Mouse (Mus musculus) kidney, postnatal 4 days (tissue): Measurements from ENCODE around the gene Kctd19.
A peak's percentile ranks its signal among the peaks of the same experiment; 100 is the strongest.

ENCODE experiments used
- DNase-seq, 2 experiments: peaks; one replicate each; pipeline ENCODE4 v3.0.0; 2021; ENCODE audit warnings: mixed read lengths in 2 of 2

The Kctd19 gene

DNA sequence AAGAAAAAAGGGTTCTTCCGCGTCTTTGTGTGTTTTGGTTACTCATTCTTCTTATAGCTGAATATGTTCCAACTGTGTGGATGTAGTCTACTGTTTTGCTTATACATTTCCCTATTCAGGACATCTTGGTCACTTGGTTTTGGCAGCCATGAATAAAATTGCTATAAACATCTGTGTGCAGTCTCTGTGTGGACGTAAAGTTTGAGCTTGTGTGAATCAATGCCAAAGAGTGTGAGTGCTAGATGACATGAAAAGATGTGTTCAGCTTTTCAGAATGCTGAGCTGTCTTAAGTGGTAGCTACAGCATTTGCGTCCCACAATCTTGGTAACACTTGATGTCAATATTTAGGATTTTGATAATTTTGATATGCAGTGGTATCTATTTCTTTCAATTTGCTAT lies 6.5 kb upstream of the Kctd19 start:
- no peak for DNase-seq

DNA sequence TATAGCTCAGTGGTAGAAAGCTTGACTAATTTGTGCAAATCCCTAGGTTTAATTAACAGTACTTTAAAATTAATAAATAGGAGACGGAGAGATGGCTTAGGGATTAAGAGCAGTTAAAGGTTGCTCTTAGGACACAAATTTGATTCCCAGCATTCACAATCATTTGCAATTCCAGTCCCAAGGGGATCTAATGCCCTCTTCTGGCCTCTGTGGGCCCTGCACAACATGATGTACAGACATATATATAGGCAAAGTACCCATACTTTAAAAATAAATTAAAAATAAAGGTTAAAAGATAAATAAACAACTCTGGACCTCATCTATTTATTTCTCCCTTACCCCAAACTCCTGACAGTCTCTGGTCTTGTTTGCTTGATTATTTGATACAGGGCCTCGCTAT lies 5.7 kb upstream of the Kctd19 start:
- peak; percentile 30 to 31 for DNase-seq

DNA sequence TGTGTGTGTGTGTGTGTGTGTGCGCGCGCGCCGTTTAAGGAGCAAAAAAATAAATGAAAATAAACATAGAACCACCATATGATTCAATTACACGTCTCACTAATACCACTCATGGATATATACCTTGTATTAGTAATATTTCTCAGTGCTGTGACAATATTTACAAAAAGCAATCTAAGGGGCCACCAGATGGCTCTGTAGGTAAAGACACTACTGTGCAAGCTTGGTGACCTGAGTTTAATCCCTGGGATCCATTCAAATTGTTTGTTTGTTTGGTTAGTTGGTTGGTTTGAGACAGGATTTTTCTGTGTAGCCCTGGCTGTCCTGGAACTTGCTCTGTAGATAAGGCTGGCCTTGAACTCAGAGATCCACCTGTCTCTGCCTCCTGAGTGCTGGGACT lies 3.4 kb downstream of the Kctd19 start:
- no peak for DNase-seq

DNA sequence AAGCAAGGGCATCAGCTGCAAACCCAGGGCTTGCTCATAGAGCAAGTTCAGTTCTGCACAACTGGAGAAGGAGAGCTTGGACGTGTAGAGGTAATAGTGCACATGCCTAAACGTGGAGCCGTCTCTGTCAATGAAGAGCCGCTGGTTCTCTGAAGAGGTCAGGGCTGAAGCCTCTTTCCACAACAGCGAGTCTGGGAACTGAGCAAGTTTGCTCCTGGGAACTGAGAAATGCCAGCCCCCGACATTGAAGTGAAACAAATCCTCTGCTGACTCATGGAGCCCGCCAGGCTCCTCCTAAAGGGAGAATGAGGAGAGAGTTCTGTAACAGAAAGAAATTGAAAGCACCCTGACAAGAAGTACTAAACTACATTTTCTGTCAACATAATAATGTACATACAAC lies 5.0 kb downstream of the Kctd19 start:
- no peak for DNase-seq

DNA sequence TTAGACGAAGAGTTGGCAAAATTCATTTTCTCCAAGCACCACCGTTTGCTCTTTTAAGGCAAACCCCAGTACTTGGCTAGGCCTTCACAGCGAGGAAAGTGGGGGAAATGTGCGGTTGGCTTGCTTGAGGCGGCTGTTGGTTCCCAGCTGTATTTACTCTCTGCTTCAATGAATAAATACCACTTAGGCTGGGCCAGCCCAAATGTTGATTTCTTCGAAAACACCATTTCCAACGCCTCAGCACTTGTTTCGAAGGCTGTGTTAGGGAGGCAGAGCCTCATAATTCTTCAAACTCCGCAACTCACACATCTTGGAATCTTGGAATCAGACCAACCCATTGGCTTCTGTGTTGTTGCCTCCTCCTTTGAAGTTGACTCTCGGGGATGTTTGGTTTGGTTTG lies 6.9 kb downstream of the Kctd19 start:
- peak; percentile 26 to 46 for DNase-seq

DNA sequence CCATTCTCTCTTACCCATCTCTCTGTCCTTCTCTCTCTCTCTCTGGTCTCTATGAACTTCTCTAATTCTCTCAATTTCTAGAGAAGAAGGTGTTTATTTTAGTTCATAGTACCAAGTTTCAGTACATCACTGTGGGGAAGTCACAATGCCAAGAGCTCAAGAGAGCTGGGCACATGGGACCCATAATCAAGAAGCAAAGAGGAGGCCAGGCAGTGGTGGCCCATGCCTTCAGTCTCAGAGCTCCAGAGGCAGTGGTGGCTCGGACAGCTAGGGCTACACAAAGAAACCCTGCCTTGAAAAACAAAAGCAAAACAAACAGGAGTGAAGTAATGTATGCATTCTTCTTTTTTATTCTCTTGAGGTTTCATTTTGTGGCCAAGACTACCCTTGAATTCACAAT lies 8.8 kb downstream of the Kctd19 start:
- no peak for DNase-seq

DNA sequence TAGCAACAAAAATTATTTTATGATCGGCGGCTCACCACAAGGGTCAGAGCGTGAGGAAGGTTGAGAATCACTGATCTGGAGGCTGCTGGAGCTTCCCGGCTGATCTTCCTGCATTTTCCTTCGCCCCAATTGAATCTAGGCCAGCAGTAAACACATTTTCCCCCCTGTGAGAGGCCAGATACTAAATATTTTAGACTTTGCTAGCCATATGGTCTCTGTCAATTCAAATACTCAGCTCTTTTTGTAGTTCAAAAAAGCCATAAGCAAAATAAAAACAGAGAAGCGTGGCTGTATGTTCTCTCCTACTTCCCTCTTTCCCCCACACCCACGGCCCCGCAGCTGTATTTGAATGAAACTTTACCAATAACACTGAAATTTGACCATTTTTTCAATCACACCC lies 9.8 kb downstream of the Kctd19 start:
- no peak for DNase-seq

DNA sequence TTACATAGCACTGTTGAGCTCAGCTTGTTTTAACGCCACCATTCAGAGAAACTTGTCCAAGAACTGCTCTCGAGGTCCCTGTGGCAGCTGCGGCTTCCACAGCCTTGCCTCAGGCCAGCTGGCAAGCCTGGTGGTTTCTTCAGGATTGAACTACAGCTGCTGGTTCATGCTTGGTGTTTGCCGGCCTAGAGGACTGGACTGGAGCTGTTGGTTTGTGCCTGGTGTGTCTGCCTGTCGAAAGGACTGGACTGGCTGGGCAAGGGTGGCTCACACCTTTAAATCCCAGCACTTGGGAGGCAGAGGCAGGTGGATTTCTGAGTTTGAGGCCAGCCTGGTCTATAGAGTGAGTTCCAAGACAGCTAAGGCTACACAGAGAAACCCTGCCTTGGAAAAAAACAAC lies 13.3 kb downstream of the Kctd19 start:
- DNase-seq, result no peak

DNA sequence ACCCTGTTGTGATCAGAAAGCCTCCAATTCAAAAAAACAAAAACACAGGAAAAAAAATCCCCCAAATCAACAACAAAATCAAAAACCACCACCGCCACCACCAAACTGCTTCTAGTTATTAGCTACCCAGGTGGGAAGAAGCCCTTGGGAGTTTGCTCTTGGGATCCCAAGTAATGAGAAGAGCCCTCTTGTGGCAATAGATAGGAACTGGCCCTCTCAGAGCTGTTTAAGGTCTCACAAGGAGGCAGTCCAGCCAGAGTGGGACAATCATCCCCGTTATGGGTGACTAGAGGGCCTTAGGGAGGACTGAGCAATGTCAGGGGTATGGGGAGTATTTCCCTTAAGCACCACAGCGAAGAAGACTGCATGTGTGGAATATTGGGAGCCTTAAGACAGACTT lies 15.6 kb downstream of the Kctd19 start:
- DNase-seq, result peak; percentile 58 to 74

DNA sequence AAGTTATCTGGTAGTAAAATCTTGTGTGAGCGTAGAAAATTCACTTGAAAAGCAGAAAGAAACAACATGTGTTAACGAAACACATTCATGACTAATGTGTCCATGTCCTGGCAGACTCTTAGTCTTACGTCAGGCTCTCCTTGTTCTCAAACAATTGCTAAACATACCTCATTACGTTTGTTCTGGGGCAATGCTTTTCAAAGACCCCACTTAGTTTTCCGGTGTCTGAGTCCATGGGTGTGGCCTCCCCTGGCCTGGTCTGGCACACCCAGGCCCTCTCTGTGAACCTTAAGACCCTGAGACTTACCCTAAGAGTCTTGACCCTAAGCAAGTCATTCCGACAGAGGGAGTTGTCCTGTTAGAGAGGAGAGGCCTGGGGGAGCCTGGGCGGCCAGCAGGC lies 19.4 kb downstream of the Kctd19 start:
- no peak for DNase-seq

DNA sequence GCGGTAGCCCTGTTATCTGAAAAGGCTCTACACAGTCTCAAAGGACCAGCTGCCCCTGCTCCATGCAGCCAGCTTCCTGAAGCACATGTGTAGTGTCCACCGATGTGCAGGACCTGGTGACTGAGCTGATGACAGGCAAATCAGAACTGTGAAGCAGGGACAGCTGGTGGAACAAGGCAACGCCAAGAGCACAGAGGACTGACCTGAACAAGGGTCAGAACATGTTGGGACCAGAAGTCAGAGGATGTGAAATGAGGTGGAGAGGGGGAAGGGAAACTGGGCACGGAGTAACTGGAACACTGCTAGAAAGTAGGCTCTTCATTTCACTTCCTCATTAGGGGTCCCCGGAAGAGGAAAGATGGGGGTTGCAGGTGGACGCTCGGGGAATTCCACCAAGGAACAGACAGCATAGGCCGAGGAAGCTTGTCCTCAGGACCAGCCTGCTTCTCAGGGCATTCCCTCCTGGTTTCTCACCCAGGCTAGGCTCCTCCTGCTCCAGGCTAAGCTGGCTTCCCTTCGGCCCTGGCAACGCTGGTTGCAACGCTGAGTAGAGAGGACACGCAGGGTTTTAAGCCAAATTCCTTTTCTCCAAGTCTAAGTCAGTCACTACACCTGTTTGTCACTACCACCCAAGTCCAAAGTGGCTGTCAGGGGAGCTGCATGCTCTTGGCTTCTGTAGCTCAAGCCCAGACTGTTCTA lies 20.1 kb downstream of the Kctd19 start:
- DNase-seq, result no peak

DNA sequence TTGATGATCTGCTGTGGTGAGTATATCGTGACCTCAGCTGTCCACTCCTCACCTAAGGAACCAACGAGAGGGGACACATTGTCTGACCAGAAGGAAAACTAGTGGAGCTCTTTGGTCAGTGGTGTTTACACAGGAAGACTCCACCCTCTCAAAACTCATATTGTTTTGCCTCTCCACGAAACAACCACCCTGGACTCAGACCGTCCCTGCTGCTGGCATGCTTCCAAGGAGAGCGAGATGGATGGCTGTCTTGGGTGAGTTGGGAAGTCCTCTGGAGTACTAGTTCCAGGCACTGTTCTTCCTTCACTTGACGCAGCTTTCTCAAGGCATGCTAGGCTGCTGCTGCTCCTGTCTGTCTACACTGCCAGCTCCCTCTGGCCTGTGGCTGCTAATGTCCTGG lies 24.2 kb downstream of the Kctd19 start:
- DNase-seq, result no peak

DNA sequence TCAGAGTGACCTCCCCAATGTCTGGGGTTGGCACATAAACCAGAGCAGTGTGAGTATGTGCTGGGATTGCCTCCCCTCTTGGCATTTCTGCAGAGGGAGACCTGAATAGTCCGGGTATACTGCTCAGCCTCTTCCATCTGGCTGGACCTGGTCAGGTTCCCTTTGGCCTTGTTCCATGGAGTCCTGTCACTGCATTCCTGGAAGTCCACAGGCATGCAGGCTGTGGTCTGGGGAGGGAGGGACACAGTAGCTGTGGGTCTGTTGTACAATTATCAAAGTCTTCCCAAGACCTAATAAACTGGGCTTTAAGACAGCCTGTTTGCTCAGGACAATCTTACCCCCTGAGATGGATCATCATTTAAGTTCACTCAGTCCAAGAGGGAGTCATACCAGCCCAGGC lies 26.2 kb downstream of the Kctd19 start:
- peak; percentile 43 to 60 for DNase-seq

DNA sequence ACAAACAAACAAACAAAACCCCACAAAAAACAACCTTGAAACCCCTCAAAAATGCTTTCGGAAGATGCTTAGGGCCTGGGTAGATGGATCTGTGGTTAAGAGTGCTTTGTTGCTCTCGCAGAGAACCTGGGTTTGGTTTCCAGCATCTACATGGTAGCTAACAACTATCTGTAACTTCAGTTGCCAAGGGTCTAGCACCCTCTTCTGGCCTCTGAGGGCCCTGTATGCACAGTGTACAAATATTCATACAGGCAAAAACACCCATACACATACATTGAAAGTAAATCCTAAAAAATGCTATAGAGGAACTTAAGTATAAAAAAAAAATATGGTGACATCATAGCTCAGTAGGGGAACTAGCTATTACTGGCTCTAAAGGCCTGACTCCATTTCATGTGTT lies 29.2 kb downstream of the Kctd19 start:
- no peak for DNase-seq

DNA sequence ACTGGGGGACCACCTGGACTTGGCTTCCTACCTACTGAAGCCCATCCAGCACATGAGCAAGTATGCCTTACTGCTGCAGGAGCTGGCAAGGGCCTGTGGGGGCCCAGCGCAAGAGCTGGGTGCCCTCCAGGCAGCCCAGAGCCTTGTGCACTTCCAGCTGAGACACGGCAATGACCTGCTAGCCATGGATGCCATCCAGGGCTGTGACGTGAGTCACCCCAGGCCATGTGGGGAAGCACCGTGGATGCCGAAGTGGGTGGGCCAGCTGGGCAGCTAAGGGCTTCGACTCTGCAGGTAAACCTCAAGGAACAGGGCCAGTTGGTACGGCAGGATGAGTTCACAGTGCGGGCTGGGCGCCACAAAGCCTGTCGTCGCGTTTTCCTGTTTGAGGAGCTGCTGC lies 33.0 kb downstream of the Kctd19 start:
- DNase-seq, result no peak

DNA sequence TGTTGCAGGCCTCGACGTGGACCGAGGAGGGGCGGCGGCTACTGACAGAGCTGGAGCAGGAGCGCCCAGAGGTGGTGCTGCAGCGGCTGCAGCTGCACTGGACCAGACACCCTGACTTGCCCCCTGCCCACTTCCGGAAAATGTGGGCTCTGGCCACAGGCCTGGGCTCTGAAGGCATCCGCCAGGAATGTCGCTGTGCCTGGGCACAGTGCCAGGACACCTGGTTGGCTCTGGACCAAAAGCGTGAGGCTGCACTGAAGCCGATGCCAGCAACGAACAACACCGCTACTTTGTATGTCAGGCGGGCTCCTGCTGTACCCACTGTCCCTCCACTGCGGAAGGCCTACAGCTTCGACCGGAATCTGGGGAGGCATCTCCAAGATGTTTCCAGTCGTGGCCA lies 34.6 kb downstream of the Kctd19 start:
- DNase-seq, result peak; percentile 84 to 89

DNA sequence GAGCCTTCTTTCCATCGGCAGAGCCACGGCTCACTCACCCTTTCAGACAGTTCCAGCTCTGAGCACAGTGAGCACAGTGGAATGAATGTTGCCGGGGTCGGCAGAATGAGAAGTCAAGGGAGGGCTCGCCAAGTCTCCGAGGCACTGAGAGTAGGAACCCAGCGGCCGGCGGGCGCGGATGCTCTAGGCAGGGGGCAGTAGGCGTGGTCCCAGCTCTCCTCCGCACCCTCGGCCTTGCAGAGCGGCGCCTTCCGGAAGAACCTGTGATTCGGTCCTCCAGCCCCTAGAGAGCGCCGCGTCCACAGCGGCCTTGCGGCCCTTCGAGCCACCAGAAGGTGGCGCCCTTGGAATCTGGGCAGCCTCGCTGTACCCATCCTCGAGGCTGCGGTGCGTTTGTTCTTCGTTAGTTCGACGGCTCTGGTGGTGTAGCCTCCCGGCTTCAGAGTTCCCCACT lies 38.8 kb downstream of the Kctd19 start:
- peak; percentile 62 to 67 for DNase-seq

DNA sequence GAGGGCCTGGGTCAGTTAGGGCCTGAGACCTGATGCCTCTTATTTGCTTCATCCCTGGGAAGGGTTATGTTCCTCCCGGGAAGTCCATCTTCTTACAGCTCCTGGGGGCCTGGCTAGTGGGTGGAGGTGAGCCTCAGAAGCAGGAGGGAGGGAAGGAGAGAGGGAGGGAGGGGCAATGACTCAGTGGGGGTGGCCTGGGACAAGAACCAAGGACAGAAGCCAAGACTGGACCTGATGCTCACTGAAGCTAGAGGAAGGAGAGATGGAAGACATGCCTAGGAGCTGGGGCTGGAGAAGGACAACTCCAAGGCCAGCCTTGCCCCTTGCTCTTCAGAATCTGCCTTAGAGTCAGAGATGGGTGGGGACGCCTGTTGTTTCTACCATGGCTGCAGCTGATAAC lies 40.3 kb downstream of the Kctd19 start, which contains the start of gene Plekhg4:
Gene Plekhg4 (plus strand): TSS at position 243 of the 400 bp plus-strand sequence.
- no peak for DNase-seq

DNA sequence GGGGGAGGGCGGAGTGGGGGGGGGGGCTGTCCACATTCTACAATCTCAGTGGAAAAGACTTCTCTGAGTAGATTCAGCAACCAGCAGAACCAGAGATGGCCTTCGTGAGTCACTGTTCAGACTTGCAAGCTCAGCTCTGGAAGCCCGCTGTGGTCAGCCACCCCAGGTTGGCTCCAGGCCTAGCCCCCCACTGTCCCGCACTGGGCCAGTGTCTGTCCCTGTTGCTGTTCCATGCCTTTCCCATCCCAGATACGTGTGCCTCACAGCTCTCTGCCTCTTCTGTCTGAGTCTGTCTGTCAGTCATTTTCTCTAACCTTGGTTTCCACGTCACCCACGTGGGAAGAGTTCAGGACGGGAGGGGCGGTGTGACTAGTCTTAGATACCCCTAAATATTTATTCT lies 40.8 kb downstream of the Kctd19 start:
- no peak for DNase-seq

DNA sequence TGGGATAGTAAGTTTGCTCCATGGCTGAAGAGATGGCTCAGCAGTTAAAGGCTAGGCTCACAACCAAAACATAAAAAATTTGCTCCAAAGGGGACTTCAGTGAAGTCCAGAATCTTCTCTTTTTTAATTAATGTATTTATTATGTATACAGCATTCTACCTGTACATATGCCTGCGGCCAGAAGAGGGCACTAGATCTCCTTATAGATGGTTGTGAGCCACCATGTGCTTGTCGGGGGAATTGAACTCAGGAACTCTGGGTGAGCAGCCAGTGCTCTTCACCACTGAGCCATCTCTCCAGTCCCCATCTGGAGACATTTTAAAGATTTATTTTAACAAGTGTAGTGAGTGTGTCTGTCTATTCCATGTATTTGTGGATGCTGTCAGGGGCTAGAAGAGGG lies 46.2 kb downstream of the Kctd19 start:
- DNase-seq, result peak in 1 of 2 experiments; percentile 57

DNA sequence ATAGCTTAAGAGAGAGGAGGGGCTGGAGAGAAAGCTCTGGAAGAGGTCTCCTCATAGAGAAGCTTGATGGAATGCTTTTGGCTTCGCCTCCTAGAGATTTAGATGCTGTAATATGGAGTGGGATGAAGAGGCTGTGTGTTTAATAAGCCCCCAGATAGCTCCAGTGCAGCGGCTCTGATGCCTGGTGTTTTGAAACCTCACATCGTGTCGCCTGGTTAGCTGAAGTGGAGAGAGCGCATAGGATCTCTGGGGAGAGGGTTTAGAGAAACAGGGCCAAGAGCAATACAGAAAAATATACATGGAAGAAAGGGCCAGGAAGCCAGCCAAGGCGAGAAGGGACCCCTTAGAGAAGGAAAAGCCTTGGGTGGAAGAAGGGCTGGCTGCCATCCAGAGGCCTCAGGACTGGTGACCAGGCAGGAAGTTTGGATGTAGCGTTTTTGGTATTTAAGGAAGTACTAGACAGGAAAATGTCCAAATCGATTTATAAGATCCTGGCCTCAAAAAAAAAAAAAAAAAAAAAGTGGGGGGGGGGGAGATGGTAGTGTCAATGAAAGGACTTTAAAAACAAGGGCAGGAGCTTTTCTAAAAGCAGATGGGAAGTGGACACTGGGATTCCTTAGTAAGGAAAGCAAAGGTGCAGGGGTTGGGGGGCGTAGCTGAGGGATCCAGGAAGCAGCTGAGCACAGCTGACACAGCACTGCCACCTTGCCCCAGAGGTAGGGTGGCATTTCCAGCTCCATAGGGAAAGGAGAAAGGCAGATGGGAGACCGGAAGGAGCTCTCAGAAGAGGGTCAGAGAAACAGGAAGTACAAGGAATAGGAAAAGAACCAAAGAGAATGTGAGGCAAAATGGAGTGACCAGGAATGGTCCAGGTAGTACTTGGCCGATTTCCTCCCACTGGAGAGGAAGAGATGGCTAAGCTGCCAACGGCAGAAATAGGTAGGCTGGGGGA lies 51.3 kb downstream of the Kctd19 start:
- DNase-seq, result peak; percentile 82 to 87

DNA sequence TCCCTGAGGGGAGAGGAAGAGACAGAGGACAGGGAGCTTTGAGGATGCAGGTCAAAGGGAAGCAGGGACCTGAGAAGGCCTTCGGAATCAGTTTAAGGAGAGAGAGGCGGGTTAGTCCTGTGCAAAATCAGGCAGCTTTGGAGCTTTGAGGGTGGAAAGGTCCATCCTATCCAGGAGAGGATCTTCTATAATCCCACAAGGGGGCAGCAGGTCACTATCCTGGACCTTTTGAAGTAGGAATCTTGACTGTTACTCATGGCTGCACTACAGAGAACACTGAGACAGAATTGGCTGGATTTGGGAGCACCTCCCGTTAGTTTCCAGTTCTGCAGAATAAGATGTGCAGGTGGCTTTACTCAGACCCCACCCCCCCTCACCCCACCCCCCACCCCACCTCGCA lies 53.7 kb downstream of the Kctd19 start:
- peak in 1 of 2 experiments; percentile 57 for DNase-seq

DNA sequence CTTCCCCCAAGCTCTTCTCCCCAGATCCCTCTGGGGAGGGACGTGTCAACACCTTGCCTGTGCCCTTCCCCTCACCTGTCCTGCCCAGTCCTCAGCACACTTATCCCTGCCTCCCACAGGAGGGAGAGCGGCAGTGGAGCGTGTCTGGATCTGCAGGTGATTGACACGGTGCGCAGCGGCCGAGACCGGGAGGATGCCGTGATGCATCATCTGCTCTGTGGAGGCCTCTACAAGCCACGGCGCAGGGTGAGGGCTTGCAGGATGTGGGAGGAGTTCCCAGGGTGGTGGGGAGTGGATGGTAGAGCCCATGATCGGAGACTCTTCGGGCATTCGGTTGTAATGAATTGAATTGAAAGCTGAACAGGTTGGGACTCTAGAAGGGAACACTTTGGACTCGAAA lies 54.1 kb downstream of the Kctd19 start:
- DNase-seq, result peak in 1 of 2 experiments; percentile 59

DNA sequence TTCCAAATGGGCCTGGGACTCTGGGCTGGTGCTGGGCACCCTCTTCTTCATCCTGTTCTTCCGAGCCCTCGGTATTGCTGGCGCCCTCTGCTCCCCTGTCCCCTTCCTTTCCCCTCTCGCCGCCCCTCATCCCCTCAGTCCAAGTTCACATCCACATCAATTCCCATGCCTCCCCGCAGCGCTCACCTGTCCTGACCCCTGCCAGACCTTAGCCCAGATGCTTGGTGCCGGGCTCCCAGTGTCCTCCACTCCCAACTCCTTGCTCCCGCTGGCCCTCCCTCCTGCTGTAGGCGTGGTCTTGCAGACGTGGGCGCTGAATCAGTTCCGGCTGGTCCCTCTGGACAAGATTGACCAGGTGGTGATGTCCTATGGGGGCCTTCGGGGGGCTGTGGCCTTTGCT lies 56.6 kb downstream of the Kctd19 start:
- no peak for DNase-seq
